9 mouse cellular contexts compared by ENCODE assay signal in genomic region chr10:86728176-86728575, GRCm38 (mm10). TPM values are rescaled to one million over a fixed set of nuclear protein-coding genes. Genes with fewer than 3 reads are reported as not detected.
DNase-seq lines count a peak whose midpoint lies in the region; ATAC-seq and TF ChIP-seq lines count a peak whose summit lies in the region.
"Had no signal": no experiment of that assay in that cellular context is flagged by ENCODE, and none has a peak within 500 bp of the region (broad histone marks: within the 10 kb centered on the region; RNA-seq: fewer than 3 reads in every experiment).

No protein-coding gene starts in this region.

- intact Hi-C loops in left cerebral cortex, postnatal 36 days (cut with DNase I), result no loop called here

- TF ChIP-seq POLR2A in bone marrow macrophage, adult 2 months (IDR thresholded peaks at IDR 0.05; ENCODE audit: borderline replicate concordance, low read depth, low read length), result no peak

- ATAC-seq in kidney, embryonic 16.5 days (ENCODE audit: low FRiP score, low TSS enrichment), result no peak
- no peak for ATAC-seq in hindbrain, embryonic 13.5 days (ENCODE audit: low FRiP score)

- no peaks in the 10 kb centered on the region for H3K79me2 ChIP-seq in macrophage (ENCODE audit: inconsistent target)

- H3K27ac ChIP-seq in kidney, embryonic 16.5 days (ENCODE audit: low read length), result peak overlapping the region; percentile 47; the same call in 1 of the 2 replicates
- peak overlapping the region; percentile 80 for H3K27ac ChIP-seq in bone marrow macrophage, adult 2 months (ENCODE audit: insufficient read depth, low read depth, low read length)
- no peak overlapping the region for H3K27ac ChIP-seq in hindbrain, embryonic 13.5 days
- H3K27ac ChIP-seq in macrophage, result peak overlapping the region; percentile 64

- no peak for TF ChIP-seq CTCF in bone marrow macrophage, adult 2 months (IDR thresholded peaks at IDR 0.05; ENCODE audit: low read depth, low read length)

- H3K9ac ChIP-seq in kidney, embryonic 16.5 days (replicated peaks; ENCODE audit: low read length), result no peak overlapping the region
- H3K9ac ChIP-seq in hindbrain, embryonic 13.5 days, result 0 out of 2 replicates have a peak overlapping the region, but pooled peaks have one; percentile 68

- H3K4me2 ChIP-seq in kidney, embryonic 16.5 days (replicated peaks; ENCODE audit: low read depth, low read length), result no peak overlapping the region
- no peak overlapping the region for H3K4me2 ChIP-seq in hindbrain, embryonic 13.5 days

- H3K4me1 ChIP-seq in kidney, embryonic 16.5 days (ENCODE audit: insufficient read depth, low read length), result peaks cover 10% of the 10 kb centered on the region
- peaks cover 13% of the 10 kb centered on the region for H3K4me1 ChIP-seq in bone marrow macrophage, adult 2 months (ENCODE audit: control insufficient read depth, insufficient read depth, low read length)
- H3K4me1 ChIP-seq in hindbrain, embryonic 13.5 days (replicated peaks), result peaks cover 20% of the 10 kb centered on the region

- H3K9me3 ChIP-seq in kidney, embryonic 16.5 days (ENCODE audit: low read length), result no peaks in the 10 kb centered on the region
- no peaks in the 10 kb centered on the region for H3K9me3 ChIP-seq in hindbrain, embryonic 13.5 days

- H3K36me3 ChIP-seq in kidney, embryonic 16.5 days (ENCODE audit: insufficient read depth, low read length), result no peaks in the 10 kb centered on the region
- H3K36me3 ChIP-seq in hindbrain, embryonic 13.5 days, result no peaks in the 10 kb centered on the region
- H3K36me3 ChIP-seq in macrophage (ENCODE audit: inconsistent target), result no peaks in the 10 kb centered on the region

- no peak overlapping the region for H3K4me3 ChIP-seq in kidney, embryonic 16.5 days (ENCODE audit: low read length)
- peak overlapping the region; percentile 27 for H3K4me3 ChIP-seq in bone marrow macrophage, adult 2 months (ENCODE audit: insufficient read depth, low read length)
- no peak overlapping the region for H3K4me3 ChIP-seq in hindbrain, embryonic 13.5 days
- no peak overlapping the region for H3K4me3 ChIP-seq in macrophage (ENCODE audit: inconsistent target)

- no peaks in the 10 kb centered on the region for H3K27me3 ChIP-seq in kidney, embryonic 16.5 days (ENCODE audit: insufficient read depth, low read length)
- no peaks in the 10 kb centered on the region; the same call in 1 of the 2 replicates for H3K27me3 ChIP-seq in hindbrain, embryonic 13.5 days

- DNase-seq in kidney, postnatal 36 days, result no peak
- DNase-seq in left cerebral cortex, postnatal 36 days (ENCODE audit: low spot score in 2 of 2), result no peak
- no peak for DNase-seq in kidney, postnatal 10 days
- no peak for DNase-seq in left cerebral cortex, adult 18-20 months (ENCODE audit: low spot score in 2 of 2)
- DNase-seq: cerebellum, adult 11-12 months had no signal

- WGBS in kidney, embryonic 16.5 days, result 84% methylated on average over 3 of the region's 3 CpGs
- WGBS in hindbrain, embryonic 13.5 days, result 96% methylated on average over 3 of the region's 3 CpGs
- 83% methylated on average over 3 of the region's 3 CpGs for WGBS in macrophage (ENCODE audit: missing documents)

RNA-seq across cellular contexts. Expression of gene Ttc41, which starts 22.6 kb away (rescaled TPM):
- polyA plus RNA-seq in kidney, embryonic 16.5 days (2015; fragmentation: Nextera tagmentation; extraction: Ambion mirVana), result 1.5 and 2.1 TPM in 2 replicates
- 0.89 and 1.8 TPM in 2 replicates for polyA plus RNA-seq in bone marrow macrophage, adult 2 months (2012; ENCODE audit: insufficient read depth, insufficient read length, missing spikeins)
- 3.1 and 3.2 TPM in 2 replicates for polyA plus RNA-seq in hindbrain, embryonic 13.5 days (2015; fragmentation: Nextera tagmentation; extraction: Ambion mirVana)
- 1 to 10 TPM; 1.4 to 8.2 (median 3.7) TPM for total RNA-seq in macrophage (2018; cell fraction: chromatin; rRNA removed)
- under 1 TPM; 0.11 to 0.77 (median 0.32) TPM for total RNA-seq in macrophage (2018; cell fraction: cytosol; rRNA removed)
- total RNA-seq in macrophage (2018; cell fraction: nucleus; rRNA removed), result 1 to 10 TPM in 24 of 26 experiments, under 1 TPM in 2; 0.63 to 6.8 (median 2.1) TPM
- polyA plus RNA-seq in macrophage (2018), result 0.20 to 0.50 TPM (median 0.33 TPM) in 3 replicates
- 1 to 10 TPM; 1.3 to 1.7 TPM for total RNA-seq in left cerebral cortex, postnatal 36 days (2021)
- 1 to 10 TPM; 1.6 TPM for total RNA-seq in left cerebral cortex, adult 18-20 months (2021)

RNA-seq across cellular contexts. Expression of gene Hsp90b1, which starts 22.9 kb away (rescaled TPM):
- polyA plus RNA-seq in kidney, embryonic 16.5 days (2015; fragmentation: Nextera tagmentation; extraction: Ambion mirVana), result 761 and 786 TPM in 2 replicates
- 458 and 473 TPM in 2 replicates for polyA plus RNA-seq in bone marrow macrophage, adult 2 months (2012; ENCODE audit: insufficient read depth, insufficient read length, missing spikeins)
- polyA plus RNA-seq in hindbrain, embryonic 13.5 days (2015; fragmentation: Nextera tagmentation; extraction: Ambion mirVana), result 342 and 354 TPM in 2 replicates
- total RNA-seq in macrophage (2018; cell fraction: chromatin; rRNA removed), result 100 to 1,000 TPM; 102 to 503 (median 232) TPM
- 100 to 1,000 TPM; 277 to 676 (median 467) TPM for total RNA-seq in macrophage (2018; cell fraction: cytosol; rRNA removed)
- total RNA-seq in macrophage (2018; cell fraction: nucleus; rRNA removed), result 1,000 to 10,000 TPM in 1 of 26 experiments, 100 to 1,000 TPM in 25; 158 to 1,088 (median 642) TPM
- 461 to 1,299 TPM (median 580 TPM) in 3 replicates for polyA plus RNA-seq in macrophage (2018)
- total RNA-seq in left cerebral cortex, postnatal 36 days (2021), result 100 to 1,000 TPM; 290 to 352 TPM
- total RNA-seq in left cerebral cortex, adult 18-20 months (2021), result 100 to 1,000 TPM; 335 to 352 TPM

RNA-seq across cellular contexts. Expression of gene Gm49358, which starts 35.6 kb away (rescaled TPM):
- polyA plus RNA-seq in kidney, embryonic 16.5 days (2015; fragmentation: Nextera tagmentation; extraction: Ambion mirVana), result not detected in 2 replicates
- 3.0 TPM in 1 of 2 replicates, not detected in the other for polyA plus RNA-seq in bone marrow macrophage, adult 2 months (2012; ENCODE audit: insufficient read depth, insufficient read length, missing spikeins)
- not detected in 2 replicates for polyA plus RNA-seq in hindbrain, embryonic 13.5 days (2015; fragmentation: Nextera tagmentation; extraction: Ambion mirVana)
- total RNA-seq in macrophage (2018; cell fraction: chromatin; rRNA removed), result 10 to 100 TPM in 6 of 26 experiments, 1 to 10 TPM in 15, not detected in 5; 1.1 to 28.0 (median 5.3) TPM
- under 1 TPM in 2 of 26 experiments, not detected in 24; 0.41 TPM for total RNA-seq in macrophage (2018; cell fraction: cytosol; rRNA removed)
- total RNA-seq in macrophage (2018; cell fraction: nucleus; rRNA removed), result 1 to 10 TPM in 1 of 26 experiments, not detected in 25; 1.9 TPM
- 1.0 TPM in 1 of 3 replicates, not detected in the others for polyA plus RNA-seq in macrophage (2018)
- 10 to 100 TPM; 19.2 to 24.9 TPM for total RNA-seq in left cerebral cortex, postnatal 36 days (2021)
- 10 to 100 TPM; 19.5 to 20.8 TPM for total RNA-seq in left cerebral cortex, adult 18-20 months (2021)

RNA-seq across cellular contexts. Expression of gene Nt5dc3, which starts 50.6 kb away (rescaled TPM):
- polyA plus RNA-seq in kidney, embryonic 16.5 days (2015; fragmentation: Nextera tagmentation; extraction: Ambion mirVana), result 1.4 and 1.7 TPM in 2 replicates
- polyA plus RNA-seq in bone marrow macrophage, adult 2 months (2012; ENCODE audit: insufficient read depth, insufficient read length, missing spikeins), result 5.3 and 6.8 TPM in 2 replicates
- polyA plus RNA-seq in hindbrain, embryonic 13.5 days (2015; fragmentation: Nextera tagmentation; extraction: Ambion mirVana), result 8.6 and 9.2 TPM in 2 replicates
- total RNA-seq in macrophage (2018; cell fraction: chromatin; rRNA removed), result 10 to 100 TPM in 21 of 26 experiments, 1 to 10 TPM in 5; 2.9 to 40.4 (median 15.5) TPM
- total RNA-seq in macrophage (2018; cell fraction: cytosol; rRNA removed), result 10 to 100 TPM in 21 of 26 experiments, 1 to 10 TPM in 5; 5.2 to 25.0 (median 12.7) TPM
- total RNA-seq in macrophage (2018; cell fraction: nucleus; rRNA removed), result 10 to 100 TPM in 22 of 26 experiments, 1 to 10 TPM in 4; 5.9 to 36.3 (median 17.0) TPM
- polyA plus RNA-seq in macrophage (2018), result 11.9 to 13.6 TPM (median 13.3 TPM) in 3 replicates
- 10 to 100 TPM; 79.4 to 82.5 TPM for total RNA-seq in left cerebral cortex, postnatal 36 days (2021)
- total RNA-seq in left cerebral cortex, adult 18-20 months (2021), result 10 to 100 TPM; 76.3 to 77.5 TPM
